Mouse (Mus musculus) myocyte (in vitro differentiated cells): ENCODE measurements around the gene Rnf126.

ENCODE experiments used
- E2F4 ChIP-seq: IDR thresholded peaks from one replicate; pipeline ENCODE4 v1.6.1; 2011; ENCODE audit warnings: mild to moderate bottlenecking, control low read depth, moderate library complexity; ENCODE audit not compliant: insufficient read depth
- POLR2A ChIP-seq: IDR thresholded peaks from one replicate; pipeline ENCODE4 v1.6.1; 2011; ENCODE audit warnings: low read depth, mild to moderate bottlenecking, control low read depth, moderate library complexity; ENCODE audit not compliant: insufficient read length
- POLR2AphosphoS2 ChIP-seq: IDR thresholded peaks from one replicate; pipeline ENCODE4 v1.6.1; 2011; ENCODE audit warnings: low read depth, control low read depth; ENCODE audit not compliant: insufficient read length

DNA sequence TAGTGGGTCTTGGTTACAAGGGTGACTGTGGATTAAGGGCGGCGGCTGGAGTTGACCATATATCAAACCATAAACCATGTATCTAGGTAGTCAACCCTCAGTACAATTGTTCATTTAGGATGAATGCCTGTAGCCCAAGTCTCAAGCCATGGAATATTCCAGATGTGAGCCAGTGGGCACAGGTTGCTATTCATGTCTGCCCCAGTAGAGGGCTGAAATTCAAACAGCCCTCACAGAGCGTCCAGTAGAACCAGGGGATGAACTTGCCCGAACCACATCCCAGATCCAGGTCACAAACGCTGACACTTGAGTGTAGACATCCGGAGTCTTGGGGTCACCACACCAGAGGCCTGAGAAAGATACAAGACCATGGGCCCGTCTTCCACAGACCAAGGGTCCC is 16.3 kb upstream of the Rnf126 start:
- TF ChIP-seq POLR2AphosphoS2 (no peak), E2F4 (no peak), POLR2A (no peak)
